Mouse (Mus musculus) stomach, postnatal 0 days (tissue): ENCODE measurements around the gene Creb1. TPM values are rescaled to one million over a fixed set of nuclear protein-coding genes. Genes with fewer than 3 reads are reported as not detected.

ENCODE experiments used
- ATAC-seq: fragments of 200-750 bp; cut with Nextera tagmentation; 2 replicates; pipeline ENCODE4 v1.8.0; 2017; ENCODE audit not compliant: low FRiP score, low TSS enrichment
- DNase-seq: peaks from one replicate; pipeline ENCODE4 v3.0.0-alpha.2; 2016; ENCODE audit warnings: low spot score
- H3K27ac ChIP-seq: fragments of 300-500 bp; sonication (generic); replicated peaks from 2 replicates; pipeline ENCODE4 v1.5.1; 2014; ENCODE audit warnings: mild to moderate bottlenecking, control low read depth
- H3K27me3 ChIP-seq: fragments of 300-500 bp; sonication (generic); 2 replicates; pipeline ENCODE4 v1.6.1; 2014; ENCODE audit warnings: low read length; ENCODE audit not compliant: control insufficient read depth, insufficient read depth
- H3K36me3 ChIP-seq: fragments of 300-500 bp; sonication (generic); 2 replicates; pipeline ENCODE4 v1.6.1; 2014; ENCODE audit warnings: low read length, mixed read lengths; ENCODE audit not compliant: control insufficient read depth, insufficient read depth
- H3K4me1 ChIP-seq: fragments of 300-500 bp; sonication (generic); replicated peaks from 2 replicates; pipeline ENCODE4 v1.6.1; 2014; ENCODE audit warnings: antibody characterized with exemption; ENCODE audit not compliant: control insufficient read depth, insufficient read depth
- H3K4me2 ChIP-seq: fragments of 300-500 bp; sonication (generic); replicated peaks from 2 replicates; pipeline ENCODE4 v1.6.1; 2014; ENCODE audit warnings: low read depth, mild to moderate bottlenecking, control low read depth, moderate library complexity
- H3K4me3 ChIP-seq: fragments of 300-500 bp; sonication (generic); 2 replicates; pipeline ENCODE4 v1.5.1; 2014; ENCODE audit warnings: low read depth, low read length, control low read depth
- H3K9ac ChIP-seq: fragments of 300-500 bp; sonication (generic); 2 replicates; pipeline ENCODE4 v1.6.1; 2014; ENCODE audit warnings: mild to moderate bottlenecking, low read length, control low read depth, mixed read lengths
- H3K9me3 ChIP-seq: fragments of 300-500 bp; sonication (generic); 2 replicates; pipeline ENCODE4 v1.6.1; 2016; ENCODE audit warnings: low read length; ENCODE audit not compliant: control insufficient read depth
- CTCF ChIP-seq: IDR thresholded peaks from 2 replicates; pipeline ENCODE4 v1.5.1; 2016; ENCODE audit warnings: antibody characterized with exemption, low read depth, mild to moderate bottlenecking, moderate library complexity
- EP300 ChIP-seq: optimal IDR thresholded peaks from 2 replicates; pipeline ENCODE3; 2016; ENCODE audit warnings: antibody characterized with exemption
- WGBS: fragments of 180-500 bp; shearing (Covaris S2); extraction: QIAGEN DNeasy Blood & Tissue Kit; methylation state at CpG from one replicate; pipeline ENCODE4 v1.1.7; 2014; 5-methylcytosine and 5-hydroxymethylcytosine counted together
- polyA plus RNA-seq: library from polyadenylated mRNA; unstranded; fragments of >200 nt; fragmentation: Nextera tagmentation; extraction: Ambion mirVana; gene quantifications from 2 replicates; pipeline ENCODE4 v1.2.1, GENCODE M21; 2015

The Creb1 gene
- polyA plus RNA-seq, 1 experiment from 2014 or later = 9.2 TPM

DNA sequence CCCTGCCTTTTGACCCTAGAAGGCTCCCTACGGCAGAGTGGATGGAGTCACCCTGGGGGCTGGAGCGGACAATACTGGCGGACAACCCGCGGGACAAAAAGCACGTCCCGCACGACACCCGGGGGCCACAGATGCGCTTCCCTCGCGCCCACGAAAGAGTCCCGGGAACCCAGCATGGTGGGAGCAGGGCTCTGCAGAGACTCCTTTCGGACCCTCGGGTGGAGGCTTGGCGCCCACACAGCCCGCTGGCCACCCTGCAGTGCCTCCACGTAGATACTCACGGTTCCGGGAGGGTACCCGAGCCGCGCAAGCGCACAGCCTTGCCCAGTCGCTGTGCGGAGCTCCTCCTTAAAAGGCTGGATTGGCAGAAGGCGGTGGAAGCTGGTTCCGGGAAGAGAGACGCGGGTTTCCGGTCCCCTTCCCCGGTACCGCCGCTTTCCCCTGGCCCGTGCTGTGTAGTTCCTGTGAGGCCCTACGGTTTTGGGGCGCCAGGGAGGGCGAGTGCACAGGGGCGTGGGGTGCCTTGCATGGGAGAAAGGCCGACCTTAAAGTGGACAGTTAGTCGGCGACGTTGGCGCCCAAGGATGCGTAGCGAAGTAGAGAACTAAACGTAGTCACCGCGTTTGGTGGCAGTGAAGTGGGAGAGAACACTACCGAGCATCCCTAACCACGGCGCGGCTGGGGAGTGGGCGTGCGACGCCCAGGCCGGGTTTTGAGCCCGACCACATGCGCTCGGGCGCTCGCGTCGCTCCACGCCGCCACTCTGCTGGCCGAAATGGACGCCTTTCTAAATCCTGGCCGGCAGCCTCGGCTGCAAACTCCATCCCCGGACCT is 84.7 kb downstream of the Creb1 start, which contains the start of gene Mettl21a:
TSS of gene Mettl21a (minus strand) at position 362 of the 834 bp plus-strand sequence.
- no peaks in the 10 kb centered on the region for H3K9me3 ChIP-seq
- no peaks in the 10 kb centered on the region; the same call in 1 of the 2 replicates for H3K36me3 ChIP-seq
- under 1% methylated on average over 71 of the region's 72 CpGs for WGBS
- 0 out of 2 replicates have a peak, but pooled peaks cover 2% of the 10 kb centered on the region for H3K4me1 ChIP-seq
- DNase-seq (peak; percentile 92), ATAC-seq (peak; percentile 95)
- H3K4me3 ChIP-seq = peak within 1 kb of the TSS; percentile 82
- no peaks in the 10 kb centered on the region for H3K27me3 ChIP-seq
- peak within 1 kb of the TSS; percentile 98 for H3K27ac ChIP-seq
- H3K4me2 ChIP-seq = peak within 1 kb of the TSS; percentile 85
- peak within 1 kb of the TSS; percentile 93 for H3K9ac ChIP-seq
- TF ChIP-seq EP300 = no peak
- no peak for TF ChIP-seq CTCF

DNA sequence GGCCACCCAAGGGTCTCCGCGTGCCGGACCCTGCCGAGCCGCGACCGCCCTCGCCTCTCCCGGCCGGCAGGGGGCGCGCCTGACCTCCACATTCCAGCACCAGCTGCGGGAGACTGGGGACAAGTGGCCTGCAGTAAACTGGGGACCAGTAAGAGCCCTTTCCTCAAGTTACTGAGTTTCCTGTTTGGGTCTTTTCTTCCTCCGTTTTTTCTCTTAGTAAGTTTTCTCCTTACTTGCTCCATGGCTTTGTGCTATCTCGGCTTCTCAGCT is 85.2 kb downstream of the Creb1 start:
- Histone ChIP-seq H3K27ac (peak overlapping the region; percentile 98), H3K4me3 (peak overlapping the region; percentile 82), H3K4me1 (0 out of 2 replicates have a peak, but pooled peaks cover 2% of the 10 kb centered on the region), H3K4me2 (peak overlapping the region; percentile 85), H3K27me3 (no peaks in the 10 kb centered on the region), H3K9ac (peak overlapping the region; percentile 93), H3K9me3 (no peaks in the 10 kb centered on the region), H3K36me3 (no peaks in the 10 kb centered on the region; the same call in 1 of the 2 replicates)
- TF ChIP-seq EP300 (no peak), CTCF (peak; percentile 94)
- 1% methylated on average over 15 of the region's 15 CpGs for WGBS
- DNase-seq (peak; percentile 87), ATAC-seq (peak; percentile 80)

DNA sequence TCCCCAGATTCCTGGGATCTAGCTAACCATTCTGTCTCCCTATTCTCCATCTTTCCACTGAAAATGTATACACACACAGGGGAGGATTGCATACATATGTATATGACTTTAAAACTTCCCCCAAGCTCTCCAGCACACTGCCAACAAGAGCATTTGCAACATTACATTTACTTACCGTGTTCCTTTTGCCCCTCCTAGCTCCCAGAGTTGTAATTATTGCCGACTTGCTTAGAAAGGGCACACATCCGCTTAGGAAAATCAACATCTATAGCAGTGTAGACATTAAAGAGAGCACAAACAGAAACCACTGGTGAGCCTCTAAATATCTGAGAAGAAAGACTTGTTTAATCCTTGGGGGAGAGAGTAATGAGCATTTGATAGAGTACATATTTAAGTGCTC is 85.8 kb downstream of the Creb1 start:
- no peak overlapping the region for H3K27ac ChIP-seq
- 0 out of 2 replicates have a peak, but pooled peaks cover 2% of the 10 kb centered on the region for H3K4me1 ChIP-seq
- no peaks in the 10 kb centered on the region for H3K9me3 ChIP-seq
- 15% methylated on average over 3 of the region's 3 CpGs for WGBS
- TF ChIP-seq EP300 = no peak
- peak; percentile 22; the same call in 1 of the 2 replicates for TF ChIP-seq CTCF
- peak overlapping the region; percentile 85 for H3K4me2 ChIP-seq
- no peaks in the 10 kb centered on the region; the same call in 1 of the 2 replicates for H3K36me3 ChIP-seq
- H3K27me3 ChIP-seq = no peaks in the 10 kb centered on the region
- peak overlapping the region; percentile 82 for H3K4me3 ChIP-seq
- ATAC-seq = no peak
- no peak for DNase-seq
- 0 out of 2 replicates have a peak overlapping the region, but pooled peaks have one; percentile 93 for H3K9ac ChIP-seq

DNA sequence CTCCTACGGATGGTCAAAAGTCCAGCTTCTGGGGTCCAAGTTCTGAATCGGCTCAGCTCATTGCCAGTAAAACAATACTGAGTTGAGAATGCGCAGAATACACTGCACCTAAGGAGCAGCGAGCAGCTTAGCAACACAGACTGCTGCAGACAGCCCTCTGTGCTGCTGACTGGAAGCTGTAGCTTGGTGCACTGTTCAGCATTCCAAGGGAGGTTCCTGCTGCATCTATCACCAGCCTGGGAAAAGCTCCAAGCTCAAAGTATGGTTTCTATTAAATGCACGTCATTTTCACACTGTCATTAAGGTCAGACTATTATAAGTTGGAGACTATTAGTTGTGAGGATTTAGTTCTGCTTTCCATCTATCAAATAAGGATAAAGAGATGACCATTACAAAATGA is 88.7 kb downstream of the Creb1 start:
- Histone ChIP-seq H3K27ac (no peak overlapping the region), H3K9ac (no peak overlapping the region), H3K4me3 (no peak overlapping the region), H3K4me2 (no peak overlapping the region), H3K9me3 (no peaks in the 10 kb centered on the region), H3K27me3 (no peaks in the 10 kb centered on the region), H3K36me3 (no peaks in the 10 kb centered on the region; the same call in 1 of the 2 replicates), H3K4me1 (0 out of 2 replicates have a peak, but pooled peaks cover 2% of the 10 kb centered on the region)
- DNase-seq = no peak
- ATAC-seq = no peak
- whole genome bisulfite sequencing = 79% methylated on average over 5 of the region's 5 CpGs
- no peak for TF ChIP-seq EP300
- TF ChIP-seq CTCF = no peak

DNA sequence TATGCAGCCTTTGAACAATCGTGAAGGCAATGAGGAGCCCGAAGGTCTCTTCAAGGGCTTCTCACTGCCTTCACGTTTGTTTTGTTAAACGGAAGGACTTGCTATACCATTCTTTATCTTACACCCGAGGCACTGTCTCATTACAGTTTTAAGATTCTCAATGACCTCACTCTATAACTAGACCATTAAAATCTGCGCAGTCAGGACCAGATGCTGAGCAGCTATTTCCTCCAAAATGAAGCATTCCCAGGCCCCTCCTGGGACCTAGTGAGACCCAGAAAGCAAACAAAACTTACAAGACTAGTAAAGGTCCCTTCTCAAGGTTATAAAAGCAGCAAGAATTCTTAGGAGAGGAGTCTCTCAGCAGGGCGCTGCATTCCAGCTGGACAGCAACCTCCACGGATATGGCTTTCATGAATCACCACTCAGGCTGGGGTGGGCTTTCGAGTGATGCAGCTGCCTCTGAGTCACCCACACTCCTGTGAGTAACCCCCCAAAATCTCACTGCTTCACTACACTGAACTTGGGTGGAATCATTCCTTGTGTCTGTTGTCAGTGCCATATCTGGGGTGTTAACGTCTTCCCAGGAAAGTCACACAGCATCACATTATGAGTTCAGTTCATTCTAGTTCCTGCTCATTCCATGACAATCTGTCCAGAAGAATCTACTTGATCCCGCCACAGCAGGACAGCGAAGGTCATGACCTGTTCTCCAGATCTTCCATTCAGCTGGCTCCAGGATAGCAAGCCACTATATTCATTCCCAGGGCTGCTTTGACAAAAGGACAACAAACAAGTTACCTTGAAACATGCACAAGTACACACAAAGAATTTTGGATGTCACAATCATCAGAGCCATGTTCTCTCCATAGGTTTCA is 91.4 kb downstream of the Creb1 start:
- Histone ChIP-seq H3K27ac (no peak overlapping the region), H3K36me3 (no peaks in the 10 kb centered on the region; the same call in 1 of the 2 replicates), H3K9ac (no peak overlapping the region), H3K4me2 (no peak overlapping the region), H3K9me3 (no peaks in the 10 kb centered on the region), H3K4me1 (no peaks in the 10 kb centered on the region), H3K27me3 (no peaks in the 10 kb centered on the region), H3K4me3 (no peak overlapping the region)
- ATAC-seq (no peak), DNase-seq (no peak)
- no peak for TF ChIP-seq EP300
- TF ChIP-seq CTCF = no peak
- WGBS = 60% methylated on average over 12 of the region's 12 CpGs

DNA sequence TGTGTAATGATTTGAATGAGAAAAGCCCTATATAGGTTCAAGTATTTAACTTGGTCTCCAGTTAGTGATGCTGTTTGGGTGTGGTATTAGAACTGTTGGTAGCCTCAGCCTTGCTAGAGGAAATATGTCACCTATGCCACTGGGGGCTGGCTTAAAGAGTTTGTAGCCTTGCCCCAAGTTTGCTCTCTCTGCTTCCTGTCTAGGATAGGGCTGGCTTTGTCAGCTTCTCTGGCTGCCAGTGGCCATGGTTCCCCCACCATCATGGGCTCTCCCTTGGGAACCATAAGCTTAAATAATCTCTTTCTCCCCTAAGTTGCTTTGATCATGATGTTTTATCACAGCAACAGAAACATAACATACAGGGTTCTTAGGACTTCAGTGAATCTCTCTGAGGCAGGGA is 92.8 kb downstream of the Creb1 start:
- DNase-seq = no peak
- Histone ChIP-seq H3K9me3 (no peaks in the 10 kb centered on the region), H3K4me1 (no peaks in the 10 kb centered on the region), H3K27me3 (no peaks in the 10 kb centered on the region), H3K9ac (no peak overlapping the region), H3K4me2 (no peak overlapping the region), H3K27ac (no peak overlapping the region), H3K4me3 (no peak overlapping the region), H3K36me3 (no peaks in the 10 kb centered on the region; the same call in 1 of the 2 replicates)
- no peak for TF ChIP-seq EP300
- TF ChIP-seq CTCF = no peak
- no peak for ATAC-seq
